Mouse (Mus musculus): ENCODE data around the gene Ror1.

GRCm38 (mm10) chr4:100144744-100145143 is 49.2 kb downstream of the Ror1 start:
- TF ChIP-seq CTCF (IDR thresholded peaks at IDR 0.05; ENCODE audit: low read depth, low read length), result no peak
- no peak for TF ChIP-seq EP300 (IDR thresholded peaks at IDR 0.05; ENCODE audit: insufficient read depth, low read depth, low read length)
- no peak for TF ChIP-seq POLR2A (IDR thresholded peaks at IDR 0.05; ENCODE audit: insufficient read depth, low read length)
